Mouse (Mus musculus) urinary bladder, postnatal 4 days (tissue): ENCODE data around the gene Rasa3.
A peak's percentile ranks its signal among the peaks of the same experiment; 100 is the strongest.

Experiments used
- DNase-seq, 2 experiments: peaks; one replicate each; pipeline ENCODE4 v3.0.0; 2021 to 2022; ENCODE audit warnings: low spot score in 2 of 2

Rasa3 gene

DNA sequence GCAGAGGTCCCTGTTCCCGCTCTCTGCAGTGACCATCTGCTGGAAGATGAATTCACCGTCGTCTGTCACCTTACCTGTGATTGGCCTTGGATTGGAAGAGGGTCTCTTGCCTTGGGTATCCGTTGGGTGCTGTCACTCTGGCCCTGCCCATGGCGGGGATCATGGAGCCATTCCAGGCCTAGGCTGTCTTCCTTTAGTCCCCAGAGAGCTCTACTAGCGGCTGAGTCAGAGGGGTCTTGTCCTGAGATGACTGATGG is 125.9 kb downstream of the Rasa3 start:
- no peak for DNase-seq

DNA sequence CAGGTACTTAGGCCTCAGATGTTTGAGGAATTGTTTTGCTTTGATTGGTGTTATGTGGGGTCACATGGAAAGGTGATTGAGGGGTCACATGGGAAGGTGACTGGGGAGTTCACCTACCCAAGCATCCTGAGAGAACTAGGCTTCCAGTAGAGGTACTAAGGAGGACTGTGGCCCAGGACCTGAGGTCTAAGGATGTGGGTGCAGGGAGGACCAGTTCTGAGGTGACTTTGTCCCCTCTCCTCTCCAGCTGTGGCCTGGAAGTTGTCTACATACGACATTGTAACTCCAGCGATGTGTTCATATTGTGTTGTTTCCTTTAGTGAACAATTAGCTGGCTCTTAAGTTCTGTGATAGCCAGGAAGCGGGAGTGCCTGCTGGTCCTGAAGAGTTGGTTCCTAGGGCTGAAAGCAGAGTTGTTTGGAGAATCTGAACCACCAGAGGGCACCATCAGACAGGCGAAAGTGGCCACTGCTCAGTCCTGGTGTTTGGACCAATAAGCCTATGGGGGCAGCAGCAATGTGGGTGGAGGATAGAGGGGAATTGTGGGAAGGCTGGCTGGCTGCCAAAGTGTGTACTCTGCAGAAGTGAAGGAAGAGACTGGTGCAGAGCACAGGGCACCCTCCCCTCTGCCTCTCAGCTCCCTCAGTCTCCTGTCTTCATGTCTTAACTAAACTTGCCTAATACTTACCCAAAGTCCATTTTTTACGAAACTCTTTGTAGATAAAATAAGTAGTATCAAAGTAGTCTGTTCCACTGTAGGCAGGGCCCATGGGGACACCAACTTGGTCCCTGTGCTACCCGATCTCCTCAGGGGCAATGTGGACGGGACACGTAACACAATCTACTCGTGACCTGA is 126.5 kb downstream of the Rasa3 start:
- peak; percentile 89 to 93 for DNase-seq

DNA sequence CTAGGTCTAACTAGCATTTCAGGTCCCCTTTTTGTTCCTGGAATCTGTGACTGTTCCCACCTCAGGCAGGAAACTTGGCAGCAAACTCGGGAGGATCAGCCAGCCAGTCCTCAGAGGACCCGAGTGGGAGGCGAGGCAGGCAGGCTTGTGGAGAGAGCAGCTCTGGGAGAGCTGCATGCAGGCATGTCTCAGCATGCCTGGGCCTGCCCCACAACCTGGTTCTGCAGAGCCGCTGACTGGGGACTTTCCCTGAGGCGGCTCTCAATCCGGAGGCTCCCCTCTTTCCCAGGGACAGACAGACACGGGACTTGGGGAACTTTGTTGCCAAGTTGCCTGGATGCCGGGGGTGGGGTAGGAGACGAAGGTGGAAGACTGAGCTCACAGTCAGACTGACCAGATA is 128.6 kb downstream of the Rasa3 start:
- DNase-seq: peak in 1 of 2 experiments; percentile 75

DNA sequence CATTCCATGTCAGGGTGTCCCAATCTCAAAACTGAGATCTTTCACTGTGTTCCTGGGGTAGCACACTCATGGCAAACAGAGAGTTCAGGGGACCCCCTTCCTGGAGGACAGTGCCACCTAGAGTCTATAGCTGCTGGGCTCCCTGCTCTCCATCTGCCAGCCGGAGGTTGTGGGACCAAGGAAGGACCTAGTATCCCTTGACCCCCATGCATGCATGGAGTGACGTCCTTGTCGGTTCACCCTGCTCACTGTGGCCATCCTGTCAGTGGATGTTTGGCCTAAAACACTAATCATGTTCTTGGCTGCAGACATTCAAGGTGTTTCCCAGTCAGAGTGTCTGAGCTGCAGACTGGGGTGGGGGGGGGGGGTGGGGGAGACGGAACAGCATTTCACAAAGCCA is 129.2 kb downstream of the Rasa3 start:
- DNase-seq: peak in 1 of 2 experiments; percentile 58

DNA sequence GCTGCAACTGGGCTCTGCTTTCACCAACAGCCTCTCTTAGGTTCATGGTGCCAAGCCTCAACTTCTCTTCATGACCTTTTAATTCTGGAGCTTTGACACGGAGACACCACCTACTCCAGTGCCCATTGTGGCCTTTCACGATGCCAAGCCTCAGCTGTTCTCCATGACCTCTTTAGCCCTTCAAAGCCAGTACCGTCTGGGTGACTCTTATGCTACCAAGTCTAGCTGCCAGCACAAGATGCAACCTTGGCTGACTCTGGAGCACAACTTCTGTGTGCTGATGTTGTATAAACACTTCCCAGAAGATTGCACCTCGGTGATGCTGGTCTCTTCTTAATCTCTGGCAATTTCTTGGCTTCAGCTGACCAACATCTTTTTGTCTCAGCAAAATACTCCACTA is 131.0 kb downstream of the Rasa3 start:
- DNase-seq: no peak

DNA sequence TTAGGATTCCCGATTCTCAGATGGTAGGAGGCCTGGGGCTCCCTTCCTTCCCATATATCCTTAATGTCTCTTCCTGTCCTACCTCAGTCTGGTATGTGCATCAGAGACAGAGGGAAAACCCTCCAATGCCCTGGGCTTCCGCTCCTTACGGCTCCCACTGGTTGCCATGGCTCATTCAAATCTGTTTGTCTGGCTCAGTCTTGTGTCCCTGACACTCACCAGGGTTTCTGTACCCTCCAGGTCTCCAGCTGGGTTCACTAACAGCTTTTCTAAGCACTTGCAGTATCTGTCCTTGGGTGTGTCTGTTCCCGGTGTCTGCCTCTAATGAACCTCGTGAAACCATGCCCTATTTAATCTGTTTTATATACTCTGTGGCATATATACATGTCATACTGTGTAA is 135.9 kb downstream of the Rasa3 start:
- DNase-seq: no peak

DNA sequence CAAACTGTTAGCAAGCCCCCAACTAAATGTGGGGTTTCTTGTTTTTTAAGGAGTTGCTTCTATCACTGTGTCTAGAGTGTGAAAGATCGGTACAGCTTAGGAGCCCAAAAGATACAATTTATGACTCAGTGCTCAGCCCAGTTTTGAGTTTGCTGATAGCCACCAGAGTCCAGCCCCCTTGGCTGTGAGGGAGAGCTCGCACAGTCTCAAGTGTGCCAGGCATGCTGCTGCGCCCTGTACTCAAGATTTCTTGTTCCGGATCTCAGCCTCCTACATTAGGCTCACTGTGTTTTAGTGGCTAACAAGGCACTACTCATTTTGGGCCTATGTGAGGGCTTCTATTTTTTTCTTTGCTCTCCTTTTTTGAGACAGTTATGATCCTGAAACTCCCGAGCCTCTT is 137.3 kb downstream of the Rasa3 start:
- DNase-seq: no peak

DNA sequence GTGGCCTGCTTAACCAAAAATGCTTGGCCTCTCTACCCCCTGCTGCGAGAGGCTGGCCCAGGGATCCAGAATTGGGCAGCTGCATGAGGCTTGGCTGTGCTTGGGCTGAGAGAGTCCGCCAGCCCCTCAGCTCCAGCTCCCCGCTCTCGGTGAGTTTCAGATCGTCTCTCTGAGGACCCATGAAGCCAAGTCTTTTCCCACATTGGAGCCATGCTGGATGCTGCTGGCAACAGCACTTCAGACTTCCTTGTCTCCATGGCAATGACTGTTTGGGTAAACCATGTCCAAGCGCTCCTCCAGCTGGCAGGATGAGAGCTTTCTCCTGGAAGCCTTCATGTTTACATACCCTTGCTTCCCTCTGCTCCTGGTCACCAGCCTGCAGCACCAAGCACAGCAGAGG is 138.6 kb downstream of the Rasa3 start:
- DNase-seq: no peak

DNA sequence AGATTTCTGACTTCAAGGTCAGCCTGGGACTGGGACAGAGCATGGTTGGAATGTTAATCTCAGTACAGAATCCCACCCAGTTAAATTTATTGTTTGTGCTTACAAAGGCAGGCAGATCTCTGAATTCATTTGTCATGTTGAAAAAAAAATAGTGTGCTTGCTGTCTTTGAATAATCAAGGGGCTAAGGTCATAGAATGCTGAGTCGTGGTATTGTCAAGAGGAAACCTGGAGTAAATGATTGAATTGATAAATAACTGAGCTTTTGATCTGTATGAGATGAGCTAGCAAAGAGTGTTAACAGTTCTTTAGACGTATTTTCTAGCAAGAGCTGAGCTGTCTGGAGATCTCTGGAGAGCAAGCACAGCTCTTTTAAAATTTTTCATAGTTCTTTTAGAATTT is 140.3 kb downstream of the Rasa3 start:
- no peak for DNase-seq

DNA sequence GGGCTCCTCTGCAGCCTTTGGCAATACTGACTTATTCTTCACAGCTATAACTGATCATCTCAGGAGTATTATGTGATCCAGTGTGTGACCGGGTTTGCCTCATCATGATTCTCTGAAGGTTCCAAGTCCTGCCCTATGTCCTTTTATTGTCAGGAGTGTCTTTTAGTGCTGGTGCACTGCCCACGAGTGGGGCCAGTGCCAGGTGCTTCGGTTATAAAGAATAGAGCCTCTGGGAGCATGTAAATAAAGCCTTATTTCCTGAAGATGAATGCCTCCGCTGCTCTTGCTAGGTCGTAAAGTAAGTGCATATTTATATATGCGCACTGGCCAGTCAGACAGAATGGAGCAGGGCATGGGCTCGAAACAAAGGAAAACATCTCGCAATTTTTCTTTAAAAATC is 144.3 kb downstream of the Rasa3 start:
- DNase-seq: no peak

DNA sequence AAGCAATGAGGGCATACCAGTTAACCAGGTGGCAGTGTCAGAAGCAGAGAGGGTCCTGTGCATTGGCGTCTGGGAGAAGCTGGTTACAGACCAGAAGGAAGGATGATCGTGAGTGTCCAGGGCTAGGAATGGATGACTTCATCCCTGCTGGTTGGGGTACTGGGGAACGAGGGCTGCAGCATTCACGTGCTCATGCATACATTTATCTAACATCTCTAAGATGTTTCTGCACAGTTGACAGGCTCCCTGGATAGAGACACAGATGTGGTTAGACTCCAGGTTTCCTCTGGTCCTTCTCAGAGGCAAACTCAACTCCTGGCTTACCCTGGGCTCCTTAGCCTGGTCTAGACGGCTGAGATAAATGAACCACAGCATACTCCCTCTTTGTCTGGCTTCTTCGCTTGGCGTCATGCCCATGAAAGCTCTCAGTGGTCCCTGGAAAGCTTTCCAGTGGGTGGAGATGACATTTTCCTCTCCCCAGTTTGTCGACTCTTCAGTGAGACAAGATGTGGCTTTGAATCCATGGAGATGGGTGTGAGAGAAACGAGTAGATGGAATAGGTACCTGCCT is 145.7 kb downstream of the Rasa3 start:
- peak in 1 of 2 experiments; percentile 38 for DNase-seq

DNA sequence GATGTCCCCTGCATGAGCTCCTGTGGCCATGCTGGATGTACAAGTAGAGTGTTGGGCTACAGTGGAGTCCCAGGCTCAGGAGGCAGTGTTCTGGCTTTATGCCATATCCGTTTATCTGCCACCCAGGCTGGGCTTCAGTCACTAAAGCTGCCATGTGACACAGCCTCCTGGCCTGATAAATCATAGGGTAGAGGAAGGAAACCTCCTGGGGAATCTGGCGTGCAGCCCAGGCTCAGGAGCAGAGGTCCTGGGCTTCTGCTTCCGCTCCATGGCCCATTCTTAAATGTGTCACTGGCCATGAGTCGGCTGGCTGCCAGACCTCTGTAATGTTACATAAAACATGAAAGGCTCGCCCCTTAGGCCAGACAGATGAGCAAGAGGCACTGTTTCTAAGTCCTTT is 146.5 kb downstream of the Rasa3 start:
- peak; percentile 74 to 86 for DNase-seq

DNA sequence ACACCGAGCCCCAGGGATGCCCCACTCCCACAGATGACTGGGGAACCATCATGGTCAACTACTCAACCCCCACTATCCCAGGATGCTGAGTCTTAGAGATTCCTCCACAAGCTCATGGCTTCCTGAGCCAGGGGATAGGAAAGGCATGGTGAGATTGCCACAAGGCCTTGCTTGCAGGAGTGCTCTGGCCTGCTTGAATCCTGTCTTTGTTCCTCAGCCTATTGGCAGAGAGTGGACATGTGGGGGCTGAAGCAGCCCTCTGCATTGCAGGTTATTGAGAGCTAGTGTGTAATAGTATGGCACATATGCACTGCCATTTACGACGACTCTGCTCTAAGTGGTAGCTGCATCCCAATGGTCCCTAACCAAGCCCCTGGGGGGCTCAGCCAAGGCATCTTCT is 147.0 kb downstream of the Rasa3 start:
- DNase-seq: no peak

DNA sequence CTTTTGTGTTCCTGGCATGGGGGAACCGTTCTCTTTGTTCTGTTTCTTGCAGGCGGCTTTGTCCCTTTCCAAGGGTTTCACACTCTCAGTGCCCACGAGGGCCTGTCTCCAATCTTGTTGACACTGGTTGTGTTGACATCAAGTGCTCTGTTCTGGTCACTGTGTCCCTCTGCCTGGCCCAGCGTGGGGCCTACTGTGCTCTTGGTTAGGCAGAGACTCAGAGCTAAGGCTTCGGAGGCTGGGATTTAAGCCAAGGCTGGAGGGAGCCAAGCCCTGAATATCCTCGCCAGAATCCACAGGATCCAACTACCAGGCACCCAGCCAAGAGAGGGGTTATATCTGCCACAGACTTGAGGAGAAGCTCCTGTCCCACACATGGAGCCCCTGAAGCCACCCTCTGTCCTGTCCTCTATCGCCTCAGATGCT is 147.5 kb downstream of the Rasa3 start:
- peak; percentile 81 to 83 for DNase-seq

DNA sequence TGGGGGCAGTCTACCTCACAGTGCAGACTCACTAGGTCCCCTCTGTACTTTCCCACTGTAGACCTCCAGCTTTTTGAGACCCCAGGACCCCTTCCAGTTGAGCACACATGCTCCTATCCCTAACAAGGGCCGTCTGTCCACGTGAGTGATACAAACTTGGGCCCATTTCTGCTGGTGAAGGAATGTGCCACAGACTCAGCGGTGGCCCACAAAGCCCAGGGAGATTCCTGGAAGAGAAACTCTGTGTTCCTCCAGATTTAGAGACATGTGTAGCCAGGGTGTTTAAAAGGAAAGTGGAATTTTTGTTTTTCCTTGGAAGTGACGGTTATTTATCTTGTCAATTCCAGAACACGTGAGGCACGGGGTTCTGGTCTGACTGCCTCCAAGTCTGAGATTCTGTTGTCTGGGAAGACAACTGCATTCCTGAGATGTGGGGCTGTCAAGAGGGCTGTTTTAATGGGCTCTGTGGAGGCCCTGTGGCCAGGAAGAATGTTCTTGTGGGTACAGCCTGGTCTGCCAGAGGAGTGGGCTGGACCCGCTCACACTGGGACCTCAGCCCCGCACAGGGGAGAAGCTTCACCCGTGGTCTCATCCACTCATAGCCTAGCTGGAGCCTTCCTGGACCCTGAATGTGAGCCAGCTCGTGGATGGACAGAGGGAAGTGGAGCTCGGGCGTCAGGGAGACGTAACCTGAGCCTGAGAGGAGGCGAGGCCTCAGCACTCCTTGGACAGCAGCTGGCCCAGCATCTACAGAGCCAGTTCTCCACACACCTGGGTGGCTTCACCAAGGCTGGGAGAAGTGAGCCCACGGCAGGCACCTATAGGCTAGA is 148.2 kb downstream of the Rasa3 start:
- DNase-seq: peak in 1 of 2 experiments; percentile 46

DNA sequence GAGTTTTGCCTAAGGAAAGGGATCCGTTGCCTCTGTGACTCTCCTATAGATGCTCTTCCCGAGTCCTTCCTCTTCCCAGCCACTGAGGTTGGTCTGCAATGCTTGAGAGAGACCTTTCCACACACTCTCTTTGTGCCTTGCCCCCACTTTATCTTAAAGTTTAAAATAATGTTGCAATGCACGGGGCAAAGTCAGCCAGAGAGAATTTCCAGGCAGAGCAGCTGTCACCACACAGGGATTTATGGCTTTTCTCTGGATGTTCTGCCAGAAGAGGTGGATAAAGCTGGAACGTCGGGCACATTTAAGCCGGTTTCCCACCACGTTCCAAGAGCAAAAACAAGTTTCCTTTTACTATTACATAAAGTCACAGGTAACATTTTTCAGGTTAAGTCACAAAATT is 156.0 kb downstream of the Rasa3 start:
- no peak for DNase-seq

DNA sequence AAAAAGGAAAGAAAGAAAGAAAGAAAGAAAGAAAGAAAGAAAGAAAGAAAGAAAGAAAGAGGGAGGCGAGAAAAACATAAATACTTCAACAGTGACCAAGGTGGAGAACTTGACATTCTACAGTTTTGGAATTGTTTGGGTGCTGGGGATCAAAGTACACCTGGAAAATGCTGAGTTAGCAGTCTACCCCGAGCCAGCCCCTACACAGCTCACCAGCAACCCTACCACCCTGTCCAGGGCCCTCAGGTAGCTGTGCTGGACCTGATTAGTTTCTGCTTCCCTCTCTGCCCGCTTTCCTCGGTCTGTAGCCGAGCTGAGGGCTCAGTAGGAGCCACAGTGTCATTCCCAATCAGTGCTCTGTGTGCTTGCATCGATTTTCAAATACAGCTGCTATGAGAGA is 157.1 kb downstream of the Rasa3 start:
- DNase-seq: no peak

DNA sequence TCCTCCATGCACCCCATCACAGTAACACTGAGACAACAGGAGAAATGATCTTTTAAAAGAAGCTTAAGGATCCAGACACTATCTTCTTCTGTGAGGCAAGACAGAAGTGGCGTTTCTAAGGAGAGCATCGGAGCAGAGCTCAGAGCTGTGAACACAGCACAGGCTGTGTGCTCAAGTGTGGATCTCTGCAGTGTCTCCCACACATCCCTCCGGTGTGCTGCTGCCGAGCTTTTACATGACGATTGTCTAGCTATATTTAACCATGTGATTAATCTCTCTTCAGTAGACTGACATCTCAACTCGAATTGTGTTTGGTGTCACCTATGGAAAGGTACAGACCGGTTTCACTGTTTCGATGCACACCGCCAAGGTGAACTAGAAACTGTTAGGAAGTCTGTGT is 157.9 kb downstream of the Rasa3 start:
- no peak for DNase-seq

DNA sequence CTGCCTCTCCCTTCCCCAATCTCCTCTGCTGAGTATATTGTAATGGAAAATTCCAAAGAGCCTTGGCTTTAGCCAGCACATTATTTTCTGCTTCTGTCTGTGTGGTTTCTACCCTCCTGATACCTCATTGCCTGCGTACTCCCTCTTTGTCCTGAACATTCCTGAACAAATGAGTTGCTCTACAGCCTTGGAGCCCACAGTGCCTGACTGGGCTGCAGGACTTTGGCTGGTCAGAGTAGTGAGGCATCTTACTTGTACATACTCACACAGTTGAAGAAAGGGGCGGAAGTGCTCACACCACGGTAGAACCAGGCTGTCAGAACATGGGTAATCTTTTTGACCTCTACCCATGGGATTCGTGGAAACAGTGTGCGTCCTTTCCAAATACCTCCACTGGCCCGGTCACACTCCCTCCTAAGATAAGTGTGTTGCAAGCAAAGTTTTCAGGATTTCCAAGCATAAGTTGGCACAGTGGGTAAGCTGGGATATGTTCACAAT is 160.1 kb downstream of the Rasa3 start:
- DNase-seq: no peak
